Mouse (Mus musculus) stomach, adult 2 months (tissue): Measurements from ENCODE around the gene Klrk1. TPM values are rescaled to one million over a fixed set of nuclear protein-coding genes. Genes with fewer than 3 reads are reported as not detected.

ENCODE experiments used
- polyA plus RNA-seq: library from polyadenylated mRNA; depleted of rRNA; stranded (reverse); fragments of >200 nt; gene quantifications from 2 replicates; pipeline ENCODE4 v1.2.3, GENCODE M21; 2012; rRNA removed

Gene Klrk1
- not detected in 2 replicates for polyA plus RNA-seq

DNA sequence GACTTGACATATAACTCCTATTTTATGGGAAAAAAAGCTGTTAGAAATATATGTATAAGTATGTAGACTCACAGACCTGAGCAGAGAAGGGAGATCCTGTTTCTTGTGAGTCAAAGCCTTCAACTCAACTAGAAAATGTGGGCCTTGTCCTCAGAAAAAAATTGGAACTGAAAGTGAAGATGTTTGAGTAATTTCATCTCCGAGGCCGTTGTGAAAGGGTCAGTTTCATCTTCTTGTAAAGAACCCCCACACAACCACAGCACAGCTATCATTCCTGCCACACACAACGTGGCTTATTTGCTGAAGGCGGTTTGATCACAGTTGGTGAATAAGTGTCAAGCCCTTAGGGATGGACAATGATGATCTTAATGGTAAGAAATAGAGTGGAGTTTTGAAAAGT, at the start of gene Klrk1:
TSS of gene Klrk1 (minus strand) at position 130 of the 400 bp plus-strand sequence.

DNA sequence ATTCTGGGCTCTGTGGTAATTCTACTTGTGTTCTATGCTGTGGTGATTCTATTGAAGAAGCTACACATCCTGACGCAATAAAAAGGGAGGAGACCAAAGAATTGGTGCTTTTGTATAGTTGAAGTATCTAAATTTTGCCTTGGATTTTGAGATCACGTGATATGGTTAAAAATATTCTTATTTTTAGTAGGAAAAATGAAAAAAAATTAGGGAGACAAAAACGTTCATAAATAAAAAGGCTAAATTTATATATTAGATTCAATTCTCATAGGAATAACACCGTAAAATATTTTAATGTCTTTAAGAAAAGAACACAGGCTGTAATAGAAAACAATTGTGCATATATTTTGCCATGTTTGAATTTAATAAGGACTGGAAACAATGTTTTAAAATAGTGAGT, 36.9 kb upstream of the Klrk1 start, which contains the start of gene Klrc2:
TSS of gene Klrc2 (minus strand) at position 101 of the 400 bp plus-strand sequence.

GRCm38 (mm10) chr6:129643237-129643636, 19.6 kb upstream of the Klrk1 start, which contains the start of gene Klrc3:
Klrc3 (minus strand) TSS chr6:129643337.

GRCm38 (mm10) chr6:129591508-129591907, 32.2 kb downstream of the Klrk1 start, which contains the start of gene Klrd1:
Klrd1 (plus strand) TSS chr6:129591782.

GRCm38 (mm10) chr6:129577605-129578004, 46.1 kb downstream of the Klrk1 start, which contains the start of gene Klre1:
Klre1 (plus strand) TSS chr6:129577905.

Other genes starting within 250 kb of the Klrk1 start
- gene Clec12b, start 238.0 kb downstream of the Klrk1 start, polyA plus RNA-seq = not detected in 2 replicates
- gene Clec1b, start 226.6 kb downstream of the Klrk1 start, polyA plus RNA-seq = not detected in 2 replicates
- 0.10 and 0.28 TPM in 2 replicates for gene Clec9a, start 215.0 kb downstream of the Klrk1 start, polyA plus RNA-seq
- gene Clec1a, start 171.9 kb downstream of the Klrk1 start, polyA plus RNA-seq = 0.15 and 0.60 TPM in 2 replicates
- gene Olr1, start 116.7 kb downstream of the Klrk1 start, polyA plus RNA-seq = not detected in 2 replicates
- not detected in 2 replicates for gene Tmem52b, start 111.3 kb downstream of the Klrk1 start, polyA plus RNA-seq
- gene Gabarapl1, start 90.7 kb downstream of the Klrk1 start, polyA plus RNA-seq = 32.0 and 33.7 TPM in 2 replicates
- gene Klre1, start 46.0 kb downstream of the Klrk1 start, polyA plus RNA-seq = not detected in 2 replicates
- not detected in 2 replicates for gene Klrd1, start 32.1 kb downstream of the Klrk1 start, polyA plus RNA-seq
- gene Klrc3, start 19.5 kb upstream of the Klrk1 start, polyA plus RNA-seq = not detected in 2 replicates
- not detected in 2 replicates for gene Klrc2, start 36.8 kb upstream of the Klrk1 start, polyA plus RNA-seq
- not detected in 2 replicates for gene Klrc1, start 55.1 kb upstream of the Klrk1 start, polyA plus RNA-seq
- gene Klri1, start 93.3 kb upstream of the Klrk1 start, polyA plus RNA-seq = not detected in 2 replicates
- gene Klri2, start 116.6 kb upstream of the Klrk1 start, polyA plus RNA-seq = not detected in 2 replicates
- gene Gm156, start 160.4 kb upstream of the Klrk1 start, polyA plus RNA-seq = not detected in 2 replicates
- not detected in 2 replicates for gene Gm17631, start 238.8 kb upstream of the Klrk1 start, polyA plus RNA-seq